Mouse (Mus musculus): ENCODE measurements around the gene 1700001P01Rik. TPM values are rescaled to one million over a fixed set of nuclear protein-coding genes. Genes with fewer than 3 reads are reported as not detected.

1700001P01Rik gene
- polyA plus RNA-seq, 1 experiment from 2014 or later, result 0.22 TPM

DNA sequence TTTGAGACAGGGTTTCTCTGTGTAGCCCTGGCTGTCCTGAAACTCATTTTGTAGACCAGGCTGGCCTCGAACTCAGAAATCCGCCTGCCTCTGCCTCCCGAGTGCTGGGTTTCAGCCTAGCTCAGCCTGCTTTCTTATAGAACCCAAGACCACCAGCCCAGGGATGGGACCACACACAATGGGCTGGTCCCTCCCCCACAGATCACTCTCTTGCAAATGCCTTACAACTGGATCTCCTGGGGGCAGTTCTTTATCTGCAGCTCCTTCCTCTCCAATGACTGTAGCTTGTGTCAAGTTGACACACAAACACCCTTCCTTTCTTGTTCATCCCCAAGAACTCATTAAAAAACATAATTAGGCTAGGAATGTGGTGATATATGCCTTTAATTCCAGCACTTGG lies 12.2 kb upstream of the 1700001P01Rik start:
- Histone ChIP-seq H3K27ac (no peak overlapping the region), H3K4me2 (no peak overlapping the region), H3K27me3 (no peaks in the 10 kb centered on the region), H3K36me3 (no peaks in the 10 kb centered on the region), H3K9ac (no peak overlapping the region), H3K9me3 (replicated peaks) (no peaks in the 10 kb centered on the region), H3K4me3 (replicated peaks) (no peak overlapping the region), H3K4me1 (replicated peaks) (peaks cover 6% of the 10 kb centered on the region; the same call in 1 of the 2 replicates)
- WGBS (ENCODE audit: insufficient replicate concordance), result 78% methylated on average over 3 of the region's 3 CpGs
- no peak for ATAC-seq (ENCODE audit: low read depth)
- DNase-seq, result no peak

DNA sequence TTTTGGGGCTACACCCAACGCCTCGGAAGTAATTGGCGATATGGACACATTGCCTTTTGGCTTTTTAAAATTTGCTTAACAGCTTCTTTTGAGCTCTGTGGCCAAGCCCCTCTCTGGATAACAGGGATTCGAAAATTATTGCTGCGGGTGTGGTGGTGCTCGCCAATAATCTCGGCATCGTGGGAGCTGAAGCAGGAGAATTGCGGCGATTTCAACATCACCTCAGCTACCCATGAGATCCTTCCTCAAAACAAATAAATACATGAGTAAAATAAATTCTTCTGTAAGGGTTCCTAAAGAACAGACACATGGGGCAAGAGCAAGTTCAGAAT lies 6.8 kb upstream of the 1700001P01Rik start:
- Histone ChIP-seq H3K4me1 (replicated peaks) (peaks cover 40% of the 10 kb centered on the region), H3K27me3 (no peaks in the 10 kb centered on the region), H3K9me3 (replicated peaks) (no peaks in the 10 kb centered on the region), H3K36me3 (peaks cover 38% of the 10 kb centered on the region), H3K27ac (peak overlapping the region; percentile 60), H3K4me2 (peak overlapping the region; percentile 79), H3K9ac (peak overlapping the region; percentile 92), H3K4me3 (replicated peaks) (peak overlapping the region; percentile 84)
- WGBS (ENCODE audit: insufficient replicate concordance), result under 1% methylated on average over 10 of the region's 10 CpGs
- DNase-seq (no peak), ATAC-seq (ENCODE audit: low read depth) (no peak)

DNA sequence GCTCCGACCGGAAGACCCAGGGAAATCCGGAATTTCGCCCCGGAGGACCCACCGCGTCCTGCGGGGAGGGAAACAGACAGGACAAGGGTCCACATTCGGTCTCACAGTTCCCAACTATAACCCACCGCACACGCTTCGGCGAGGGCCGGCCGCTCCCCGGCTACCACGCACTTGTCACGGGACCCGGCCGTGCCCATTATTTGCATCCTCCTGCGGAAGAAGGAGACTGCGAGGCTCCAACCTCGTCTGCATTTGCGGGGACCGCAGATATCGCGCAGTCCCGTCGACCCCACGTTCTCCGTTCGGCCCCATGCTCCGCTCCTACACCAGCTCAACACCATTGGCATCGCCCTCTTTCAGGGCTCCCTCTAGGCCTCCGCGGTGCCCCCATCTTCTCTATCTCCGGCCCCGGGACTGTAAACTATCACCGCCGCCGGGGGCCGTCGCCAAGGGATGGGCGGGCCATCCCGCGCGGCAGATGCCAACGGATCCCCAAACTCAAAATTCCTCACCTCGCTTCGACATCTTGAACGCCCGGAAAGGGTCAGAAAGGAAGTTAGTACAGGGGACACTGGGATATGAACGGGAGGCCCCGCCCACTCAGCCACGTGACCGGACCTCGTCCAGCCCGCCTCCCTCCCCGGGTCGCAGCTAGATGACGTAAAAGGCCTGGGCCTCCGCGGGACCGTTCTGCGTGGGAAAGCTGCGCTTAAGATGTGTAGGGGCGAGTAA lies 6.3 kb upstream of the 1700001P01Rik start, which contains the start of gene Rpl23:
TSS of gene Rpl23 (minus strand) at position 606 of the 732 bp plus-strand sequence.
- Histone ChIP-seq H3K27ac (peak within 1 kb of the TSS; percentile 81), H3K9me3 (replicated peaks) (no peaks in the 10 kb centered on the region), H3K4me2 (peak within 1 kb of the TSS; percentile 79), H3K4me3 (replicated peaks) (peak within 1 kb of the TSS; percentile 84), H3K4me1 (replicated peaks) (peaks cover 40% of the 10 kb centered on the region), H3K27me3 (no peaks in the 10 kb centered on the region), H3K36me3 (peaks cover 43% of the 10 kb centered on the region), H3K9ac (peak within 1 kb of the TSS; percentile 92)
- DNase-seq, result peak; percentile 97
- WGBS (ENCODE audit: insufficient replicate concordance), result under 1% methylated on average over 67 of the region's 67 CpGs
- ATAC-seq (ENCODE audit: low read depth), result peak; percentile 88

DNA sequence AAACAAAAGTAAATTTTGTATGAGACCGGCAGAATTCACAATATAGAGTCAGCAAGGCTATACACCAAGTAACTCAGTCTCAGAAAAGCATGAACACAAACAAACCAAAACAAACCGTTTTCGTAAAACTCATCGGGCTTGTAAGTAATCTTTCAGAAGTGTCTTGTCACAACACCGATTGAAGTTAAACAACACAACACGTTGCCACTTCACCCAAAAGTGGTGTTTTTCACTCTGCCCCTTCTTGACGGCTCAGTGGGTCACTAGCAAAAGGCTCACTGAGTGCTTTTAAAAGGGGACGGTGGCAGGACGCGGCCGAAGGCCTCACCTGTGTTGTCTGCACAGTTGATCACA lies 5.7 kb upstream of the 1700001P01Rik start:
- H3K4me2 ChIP-seq, result peak overlapping the region; percentile 79
- peaks cover 42% of the 10 kb centered on the region for H3K4me1 ChIP-seq (replicated peaks)
- peak overlapping the region; percentile 81 for H3K27ac ChIP-seq
- WGBS (ENCODE audit: insufficient replicate concordance), result under 1% methylated on average over 11 of the region's 11 CpGs
- ATAC-seq (ENCODE audit: low read depth) (no peak; the same call in 1 of the 2 replicates), DNase-seq (no peak)
- peak overlapping the region; percentile 92 for H3K9ac ChIP-seq
- H3K9me3 ChIP-seq (replicated peaks), result no peaks in the 10 kb centered on the region
- H3K27me3 ChIP-seq, result no peaks in the 10 kb centered on the region
- peak overlapping the region; percentile 84 for H3K4me3 ChIP-seq (replicated peaks)
- H3K36me3 ChIP-seq, result peaks cover 49% of the 10 kb centered on the region

DNA sequence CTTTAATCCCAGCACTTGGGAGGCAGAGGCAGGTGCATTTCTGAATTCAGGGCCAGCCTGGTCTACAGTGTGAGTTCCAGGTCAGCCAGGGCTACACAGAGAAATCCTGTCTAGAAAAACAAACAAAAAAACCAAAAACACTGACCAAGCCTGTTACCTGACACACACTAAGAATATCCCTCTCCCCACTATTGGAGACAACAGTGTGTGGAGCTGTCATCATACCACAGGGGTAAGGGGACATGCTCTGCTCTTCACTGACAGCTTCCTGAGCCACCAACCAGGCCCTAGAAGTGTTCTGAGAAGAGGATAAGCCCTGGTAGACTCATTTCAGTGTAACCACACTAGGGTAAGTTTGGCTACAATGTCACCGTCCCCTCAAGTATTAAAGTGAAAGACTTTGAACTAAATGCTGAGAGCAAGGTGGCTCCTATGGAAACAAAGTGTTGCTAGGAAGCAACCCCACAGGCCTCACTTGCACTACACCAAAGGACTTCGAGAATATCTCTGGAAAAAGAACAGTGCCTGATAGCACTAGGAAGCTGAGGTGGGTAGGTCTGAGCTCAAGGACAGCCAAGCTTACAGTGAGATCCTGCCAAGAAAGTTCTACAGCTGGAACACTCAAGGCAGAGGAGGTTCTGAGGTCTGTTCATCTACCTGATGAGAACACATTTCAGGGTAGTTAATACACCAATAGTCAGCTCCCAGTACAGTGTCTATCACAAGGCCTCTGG lies 4.4 kb upstream of the 1700001P01Rik start:
- peaks cover 60% of the 10 kb centered on the region for H3K36me3 ChIP-seq

DNA sequence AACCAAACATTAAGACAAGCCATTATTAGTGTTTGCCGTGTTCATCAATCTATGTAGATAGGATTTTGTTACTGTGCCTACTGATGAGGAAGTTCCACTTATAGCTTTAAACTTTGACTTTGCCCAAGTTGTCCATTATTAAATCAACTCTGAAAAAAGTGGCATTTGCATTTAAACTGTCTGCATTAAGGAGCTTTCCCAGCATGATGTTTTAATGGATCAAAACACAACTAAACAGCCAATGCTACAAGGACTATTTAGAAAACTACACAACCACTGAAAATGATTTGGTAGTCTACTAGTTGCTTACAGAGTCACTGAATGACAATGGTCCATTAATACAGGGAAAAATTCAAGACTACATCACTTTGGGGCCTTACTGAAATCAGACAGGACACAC lies 3.2 kb upstream of the 1700001P01Rik start:
- 67% methylated on average over 1 of the region's 1 CpGs for WGBS (ENCODE audit: insufficient replicate concordance)
- Histone ChIP-seq H3K4me2 (peak overlapping the region; percentile 79), H3K9ac (peak overlapping the region; percentile 54), H3K27ac (peak overlapping the region; percentile 67; the same call in 1 of the 2 replicates), H3K4me3 (replicated peaks) (peak overlapping the region; percentile 32), H3K9me3 (replicated peaks) (no peaks in the 10 kb centered on the region), H3K4me1 (replicated peaks) (peaks cover 57% of the 10 kb centered on the region), H3K36me3 (peaks cover 60% of the 10 kb centered on the region), H3K27me3 (no peaks in the 10 kb centered on the region)
- ATAC-seq (ENCODE audit: low read depth) (no peak), DNase-seq (no peak)

More for the DNA sequence above, 4.4 kb upstream of the 1700001P01Rik start:
- DNase-seq (no peak), ATAC-seq (ENCODE audit: low read depth) (no peak)
- Histone ChIP-seq H3K9ac (peak overlapping the region; percentile 92), H3K27ac (peak overlapping the region; percentile 81), H3K4me3 (replicated peaks) (peak overlapping the region; percentile 84), H3K9me3 (replicated peaks) (no peaks in the 10 kb centered on the region), H3K27me3 (no peaks in the 10 kb centered on the region), H3K4me1 (replicated peaks) (peaks cover 56% of the 10 kb centered on the region), H3K4me2 (peak overlapping the region; percentile 79)
- WGBS (ENCODE audit: insufficient replicate concordance), result 37% methylated on average over 2 of the region's 2 CpGs

DNA sequence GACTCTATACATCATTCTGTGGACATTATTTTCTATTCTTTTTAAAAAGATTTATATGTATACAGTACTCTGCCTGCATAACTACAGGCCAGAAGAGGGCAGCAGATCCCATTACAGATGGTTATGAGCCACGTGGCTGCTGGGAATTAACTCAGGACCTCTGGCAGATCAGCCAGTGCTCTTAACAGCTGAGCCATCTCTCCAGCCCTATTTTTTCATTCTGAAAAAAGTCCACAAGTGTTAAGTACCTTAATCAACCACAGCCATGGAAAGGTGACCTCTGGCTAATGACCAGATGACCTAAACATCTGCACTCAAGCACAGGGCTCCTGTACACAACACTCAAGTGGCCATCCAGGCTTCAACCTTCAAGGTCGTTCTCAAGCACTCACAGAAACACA lies 1.4 kb upstream of the 1700001P01Rik start:
- peak overlapping the region; percentile 44 for H3K27ac ChIP-seq
- no peaks in the 10 kb centered on the region for H3K9me3 ChIP-seq (replicated peaks)
- peaks cover 48% of the 10 kb centered on the region for H3K4me1 ChIP-seq (replicated peaks)
- H3K4me3 ChIP-seq (replicated peaks), result no peak overlapping the region
- 45% methylated on average over 2 of the region's 2 CpGs for WGBS (ENCODE audit: insufficient replicate concordance)
- DNase-seq (no peak), ATAC-seq (ENCODE audit: low read depth) (peak; percentile 13; the same call in 1 of the 2 replicates)
- H3K4me2 ChIP-seq, result no peak overlapping the region
- no peak overlapping the region for H3K9ac ChIP-seq
- H3K27me3 ChIP-seq, result no peaks in the 10 kb centered on the region
- peaks cover 60% of the 10 kb centered on the region for H3K36me3 ChIP-seq

DNA sequence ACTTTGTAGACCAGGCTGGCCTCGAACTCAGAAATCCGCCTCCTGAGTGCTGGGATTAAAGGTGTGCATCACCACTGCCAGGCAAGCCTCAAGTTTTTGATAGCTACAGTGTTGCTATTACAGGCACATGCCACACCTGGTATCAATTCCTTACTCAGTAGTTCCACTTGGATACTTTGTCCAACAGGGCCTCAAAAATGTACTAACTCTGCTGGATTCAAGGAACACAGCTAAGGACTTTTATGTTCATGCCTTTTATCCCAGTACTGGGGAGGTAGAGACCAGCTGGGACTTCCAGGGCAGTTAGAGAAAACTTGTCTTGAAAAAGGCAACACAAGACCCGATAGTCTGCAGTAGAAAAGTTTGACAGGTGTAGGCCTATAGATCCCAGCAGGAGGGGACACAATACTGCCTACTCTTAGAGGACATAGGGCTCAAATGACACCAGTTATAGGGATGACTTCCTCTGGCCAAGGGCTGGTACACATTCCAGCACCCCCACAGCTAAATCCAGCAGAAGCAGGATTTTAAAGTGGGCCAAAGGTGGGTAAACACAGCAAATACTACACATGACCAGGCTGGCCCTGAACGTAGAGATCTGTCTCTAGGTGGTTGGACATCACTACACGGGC lies 895 bp upstream of the 1700001P01Rik start:
- H3K4me2 ChIP-seq, result no peak overlapping the region
- no peak overlapping the region for H3K4me3 ChIP-seq (replicated peaks)
- no peaks in the 10 kb centered on the region for H3K27me3 ChIP-seq
- peaks cover 48% of the 10 kb centered on the region for H3K4me1 ChIP-seq (replicated peaks)
- ATAC-seq (ENCODE audit: low read depth) (peak; percentile 45), DNase-seq (no peak)
- WGBS (ENCODE audit: insufficient replicate concordance), result 56% methylated on average over 5 of the region's 5 CpGs
- peak overlapping the region; percentile 11; the same call in 1 of the 2 replicates for H3K27ac ChIP-seq
- no peaks in the 10 kb centered on the region for H3K9me3 ChIP-seq (replicated peaks)
- H3K36me3 ChIP-seq, result peaks cover 60% of the 10 kb centered on the region
- H3K9ac ChIP-seq, result no peak overlapping the region

DNA sequence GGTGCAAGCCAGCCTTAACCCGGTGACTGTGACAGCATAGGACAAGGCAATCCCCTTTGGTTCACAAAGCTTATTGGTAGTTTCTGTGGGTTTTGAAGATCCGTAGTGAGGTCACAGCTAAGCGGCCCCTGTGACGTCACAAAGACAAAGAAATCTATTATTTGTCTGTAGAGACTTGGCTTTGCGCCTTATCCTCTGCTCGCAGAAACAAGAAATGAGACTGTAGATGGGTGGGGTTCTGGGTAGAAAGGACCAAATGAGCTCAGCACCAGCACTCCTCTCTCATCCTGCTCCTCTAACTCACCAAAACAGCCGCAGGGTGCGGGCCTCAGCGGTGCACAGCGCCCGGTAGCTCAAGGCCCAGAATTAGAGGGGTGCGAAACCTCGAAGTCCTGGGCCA lies 532 bp downstream of the 1700001P01Rik start:
- no peaks in the 10 kb centered on the region for H3K9me3 ChIP-seq (replicated peaks)
- no peak for DNase-seq
- WGBS (ENCODE audit: insufficient replicate concordance), result 72% methylated on average over 13 of the region's 13 CpGs
- ATAC-seq (ENCODE audit: low read depth), result 0 out of 2 replicates have a peak, but pooled peaks have one; percentile 14
- H3K4me1 ChIP-seq (replicated peaks), result peaks cover 37% of the 10 kb centered on the region
- no peak overlapping the region for H3K4me3 ChIP-seq (replicated peaks)
- no peak overlapping the region for H3K9ac ChIP-seq
- no peak overlapping the region for H3K4me2 ChIP-seq
- H3K27ac ChIP-seq, result no peak overlapping the region
- H3K36me3 ChIP-seq, result peaks cover 49% of the 10 kb centered on the region
- H3K27me3 ChIP-seq, result no peaks in the 10 kb centered on the region

DNA sequence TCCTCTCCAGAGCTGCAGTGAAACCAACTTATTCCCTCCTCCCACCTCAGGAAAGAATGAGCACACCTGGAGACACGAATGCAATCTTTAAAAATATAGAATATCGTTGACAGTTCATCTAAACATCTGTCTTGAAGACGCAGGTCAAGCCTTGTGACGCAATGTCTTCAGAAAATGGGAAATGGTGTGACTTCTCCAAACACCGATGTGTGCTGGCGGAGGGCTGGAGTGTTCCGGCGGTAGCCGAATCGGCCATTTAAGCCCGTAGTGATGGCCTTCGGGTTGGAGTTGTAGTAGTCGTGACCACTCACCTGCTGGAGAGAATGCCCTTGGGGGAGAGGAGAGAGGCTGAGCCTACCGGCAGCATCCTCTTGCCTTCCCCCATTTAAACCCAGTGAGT lies 4.3 kb downstream of the 1700001P01Rik start:
- H3K27me3 ChIP-seq, result no peaks in the 10 kb centered on the region
- H3K9me3 ChIP-seq (replicated peaks), result no peaks in the 10 kb centered on the region
- peaks cover 19% of the 10 kb centered on the region for H3K4me1 ChIP-seq (replicated peaks)
- H3K27ac ChIP-seq, result no peak overlapping the region
- H3K36me3 ChIP-seq, result peaks cover 11% of the 10 kb centered on the region
- no peak overlapping the region for H3K9ac ChIP-seq
- no peak overlapping the region for H3K4me2 ChIP-seq
- WGBS (ENCODE audit: insufficient replicate concordance), result 68% methylated on average over 14 of the region's 14 CpGs
- no peak overlapping the region for H3K4me3 ChIP-seq (replicated peaks)
- DNase-seq (no peak), ATAC-seq (ENCODE audit: low read depth) (no peak)

DNA sequence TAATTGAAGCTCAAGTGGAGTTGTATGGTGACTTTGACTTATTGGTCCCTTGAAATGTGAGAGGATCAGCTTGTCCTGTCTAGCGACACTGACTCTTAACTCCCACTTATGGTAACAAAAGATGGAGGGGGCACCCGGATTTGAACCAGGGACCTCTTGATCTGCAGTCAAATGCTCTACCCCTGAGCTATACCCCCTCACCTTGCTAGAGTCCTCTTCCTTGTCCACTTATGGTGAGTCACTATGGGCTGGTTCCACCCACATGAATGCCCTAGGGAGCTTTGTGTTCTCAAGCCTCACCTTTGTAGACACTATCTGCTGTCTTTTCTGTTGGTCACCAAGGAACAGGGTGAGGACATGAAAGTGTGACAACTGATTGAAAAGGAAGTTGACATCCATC lies 6.0 kb downstream of the 1700001P01Rik start:
- no peak overlapping the region for H3K27ac ChIP-seq
- no peak overlapping the region for H3K9ac ChIP-seq
- WGBS (ENCODE audit: insufficient replicate concordance), result 19% methylated on average over 2 of the region's 2 CpGs
- H3K36me3 ChIP-seq, result no peaks in the 10 kb centered on the region
- H3K4me2 ChIP-seq, result no peak overlapping the region
- H3K4me1 ChIP-seq (replicated peaks), result peaks cover 18% of the 10 kb centered on the region
- DNase-seq (no peak), ATAC-seq (ENCODE audit: low read depth) (no peak)
- no peaks in the 10 kb centered on the region for H3K27me3 ChIP-seq
- H3K4me3 ChIP-seq (replicated peaks), result no peak overlapping the region
- no peaks in the 10 kb centered on the region for H3K9me3 ChIP-seq (replicated peaks)

All from liver, embryonic 13.5 days (tissue).